ENCODE assay signal across 22 mouse cellular contexts in genomic region chr5:120621846-120622197, GRCm38 (mm10). TPM values are rescaled to one million over a fixed set of nuclear protein-coding genes. Genes with fewer than 3 reads are reported as not detected.
A peak's percentile ranks its signal among the peaks of the same experiment; 100 is the strongest.
DNase-seq lines count a peak whose midpoint lies in the region; ATAC-seq and TF ChIP-seq lines count a peak whose summit lies in the region.
"Had no signal": no experiment of that assay in that cellular context is flagged by ENCODE, and none has a peak within 500 bp of the region (broad histone marks: within the 10 kb centered on the region; RNA-seq: fewer than 3 reads in every experiment).

No protein-coding gene starts in this region.

- H3K36me3 ChIP-seq in hindbrain, postnatal 0 days (ENCODE audit: insufficient read depth, low read length), result peaks cover 57% of the 10 kb centered on the region
- H3K36me3 ChIP-seq in hindbrain, embryonic 12.5 days, result peaks cover 99% of the 10 kb centered on the region
- peaks cover 85% of the 10 kb centered on the region for H3K36me3 ChIP-seq in liver, postnatal 0 days (replicated peaks; ENCODE audit: insufficient read depth, low read length)
- peaks cover 66% of the 10 kb centered on the region for H3K36me3 ChIP-seq in liver, embryonic 11.5 days (ENCODE audit: control insufficient read depth, insufficient read depth, low read length)
- H3K36me3 ChIP-seq in forebrain, embryonic 12.5 days (replicated peaks), result peaks cover 94% of the 10 kb centered on the region

- no peaks in the 10 kb centered on the region for H3K27me3 ChIP-seq in cerebellum, adult 2 months (ENCODE audit: control insufficient read depth, insufficient read depth, low read length)
- H3K27me3 ChIP-seq in hindbrain, postnatal 0 days (ENCODE audit: insufficient read depth, low read length), result no peaks in the 10 kb centered on the region
- H3K27me3 ChIP-seq in hindbrain, embryonic 12.5 days, result no peaks in the 10 kb centered on the region
- H3K27me3 ChIP-seq in liver, postnatal 0 days (ENCODE audit: insufficient read depth, low read length), result no peaks in the 10 kb centered on the region
- H3K27me3 ChIP-seq in liver, embryonic 11.5 days (replicated peaks; ENCODE audit: control insufficient read depth, insufficient read depth, low read length), result no peaks in the 10 kb centered on the region
- no peaks in the 10 kb centered on the region for H3K27me3 ChIP-seq in forebrain, embryonic 12.5 days
- H3K27me3 ChIP-seq: forebrain, embryonic 13.5 days; heart, embryonic 13.5 days; liver, embryonic 12.5 days; lung, embryonic 15.5 days; midbrain, embryonic 12.5 days; stomach, embryonic 15.5 days had no signal

- H3K9me3 ChIP-seq in hindbrain, postnatal 0 days (ENCODE audit: low read length), result no peaks in the 10 kb centered on the region
- no peaks in the 10 kb centered on the region for H3K9me3 ChIP-seq in hindbrain, embryonic 12.5 days (replicated peaks)
- H3K9me3 ChIP-seq in liver, postnatal 0 days (ENCODE audit: low read length), result no peaks in the 10 kb centered on the region
- no peaks in the 10 kb centered on the region for H3K9me3 ChIP-seq in liver, embryonic 11.5 days (ENCODE audit: control insufficient read depth, low read length)
- H3K9me3 ChIP-seq in forebrain, embryonic 12.5 days, result no peaks in the 10 kb centered on the region
- H3K9me3 ChIP-seq: forebrain, embryonic 13.5 days; heart, embryonic 13.5 days; liver, embryonic 12.5 days; lung, embryonic 15.5 days; midbrain, embryonic 12.5 days; stomach, embryonic 15.5 days had no signal

- TF ChIP-seq EP300 in liver, postnatal 0 days (IDR thresholded peaks at IDR 0.05; ENCODE audit: low read depth), result no peak

- H3K27ac ChIP-seq in cerebellum, adult 2 months (ENCODE audit: insufficient read depth, low read length), result no peak overlapping the region
- peak overlapping the region; percentile 15; the same call in 1 of the 2 replicates for H3K27ac ChIP-seq in hindbrain, postnatal 0 days
- H3K27ac ChIP-seq in hindbrain, embryonic 12.5 days, result no peak overlapping the region
- H3K27ac ChIP-seq in liver, postnatal 0 days (ENCODE audit: low read depth), result peak overlapping the region; percentile 77
- no peak overlapping the region for H3K27ac ChIP-seq in liver, embryonic 11.5 days (ENCODE audit: low read depth, low read length)
- H3K27ac ChIP-seq in forebrain, embryonic 12.5 days, result no peak overlapping the region
- H3K27ac ChIP-seq: forebrain, embryonic 13.5 days; heart, embryonic 13.5 days; liver, embryonic 12.5 days; lung, embryonic 15.5 days; macrophage; midbrain, embryonic 12.5 days; stomach, embryonic 15.5 days had no signal

- peaks cover 9% of the 10 kb centered on the region for H3K4me1 ChIP-seq in cerebellum, adult 2 months (ENCODE audit: control insufficient read depth, insufficient read depth, low read length)
- no peaks in the 10 kb centered on the region for H3K4me1 ChIP-seq in hindbrain, postnatal 0 days (ENCODE audit: insufficient read depth, low read length)
- peaks cover 7% of the 10 kb centered on the region; the same call in 1 of the 2 replicates for H3K4me1 ChIP-seq in hindbrain, embryonic 12.5 days
- no peaks in the 10 kb centered on the region for H3K4me1 ChIP-seq in liver, postnatal 0 days (ENCODE audit: insufficient read depth)
- H3K4me1 ChIP-seq in liver, embryonic 11.5 days (replicated peaks; ENCODE audit: control insufficient read depth, insufficient read depth, low read length), result no peaks in the 10 kb centered on the region
- H3K4me1 ChIP-seq in forebrain, embryonic 12.5 days, result no peaks in the 10 kb centered on the region; the same call in 1 of the 2 replicates
- H3K4me1 ChIP-seq: forebrain, embryonic 13.5 days; lung, embryonic 15.5 days; stomach, embryonic 15.5 days had no signal

- ATAC-seq in hindbrain, postnatal 0 days, result no peak
- no peak for ATAC-seq in hindbrain, embryonic 12.5 days (ENCODE audit: low FRiP score)
- no peak for ATAC-seq in liver, postnatal 0 days
- ATAC-seq in liver, embryonic 11.5 days (replicated peaks; ENCODE audit: low FRiP score), result no peak
- ATAC-seq in forebrain, embryonic 12.5 days (ENCODE audit: low FRiP score), result no peak
- ATAC-seq: forebrain, embryonic 13.5 days; intestine, embryonic 16.5 days; liver, embryonic 12.5 days had no signal

- 61% methylated on average over 10 of the region's 10 CpGs for WGBS in cerebellum, adult 2 months
- WGBS in hindbrain, postnatal 0 days, result 65% methylated on average over 10 of the region's 10 CpGs
- WGBS in hindbrain, embryonic 12.5 days, result 93% methylated on average over 10 of the region's 10 CpGs
- WGBS in liver, postnatal 0 days (ENCODE audit: insufficient replicate concordance), result 76% methylated on average over 10 of the region's 10 CpGs
- WGBS in liver, embryonic 11.5 days, result 92% methylated on average over 10 of the region's 10 CpGs
- 92% methylated on average over 10 of the region's 10 CpGs for WGBS in forebrain, embryonic 12.5 days

- peak; percentile 17 for DNase-seq in cerebellum, adult 9-11 months
- DNase-seq in cerebellum, adult 2 months, result no peak
- peak; percentile 53 for DNase-seq in hindbrain, postnatal 0 days (ENCODE audit: low spot score)
- no peak for DNase-seq in liver, postnatal 0 days
- no peak for DNase-seq in liver, embryonic 11.5 days (ENCODE audit: low spot score)
- peak; percentile 53 for DNase-seq in brain, adult 2 months (ENCODE audit: low read depth, low spot score)
- DNase-seq: adrenal gland, adult 8-10 months; cerebellum, adult 8-10 months; heart, postnatal 4 days had no signal

- no peak overlapping the region for H3K4me2 ChIP-seq in hindbrain, postnatal 0 days (ENCODE audit: low read depth, low read length)
- no peak overlapping the region for H3K4me2 ChIP-seq in hindbrain, embryonic 12.5 days (replicated peaks)
- H3K4me2 ChIP-seq in liver, postnatal 0 days (ENCODE audit: low read depth, low read length), result peak overlapping the region; percentile 29; the same call in 1 of the 2 replicates
- no peak overlapping the region for H3K4me2 ChIP-seq in liver, embryonic 11.5 days
- no peak overlapping the region for H3K4me2 ChIP-seq in forebrain, embryonic 12.5 days
- H3K4me2 ChIP-seq: forebrain, embryonic 13.5 days; heart, embryonic 13.5 days; liver, embryonic 12.5 days; lung, embryonic 15.5 days; midbrain, embryonic 12.5 days; stomach, embryonic 15.5 days had no signal

- no peak overlapping the region for H3K9ac ChIP-seq in hindbrain, postnatal 0 days (replicated peaks; ENCODE audit: low read length)
- H3K9ac ChIP-seq in hindbrain, embryonic 12.5 days, result no peak overlapping the region; the same call in 1 of the 2 replicates
- H3K9ac ChIP-seq in liver, postnatal 0 days (replicated peaks), result no peak overlapping the region
- no peak overlapping the region for H3K9ac ChIP-seq in liver, embryonic 11.5 days (ENCODE audit: low read depth, low read length)
- no peak overlapping the region for H3K9ac ChIP-seq in forebrain, embryonic 12.5 days
- H3K9ac ChIP-seq: forebrain, embryonic 13.5 days; heart, embryonic 13.5 days; liver, embryonic 12.5 days; lung, embryonic 15.5 days; midbrain, embryonic 12.5 days; stomach, embryonic 15.5 days had no signal

- no peak for TF ChIP-seq POLR2A in cerebellum, adult 2 months (IDR thresholded peaks at IDR 0.05; ENCODE audit: borderline replicate concordance, insufficient read depth, low read length)

- TF ChIP-seq CTCF in cerebellum, adult 2 months (IDR thresholded peaks at IDR 0.05; ENCODE audit: borderline replicate concordance, insufficient read depth, low read depth, low read length), result no peak
- no peak for TF ChIP-seq CTCF in hindbrain, postnatal 0 days (IDR thresholded peaks at IDR 0.05; ENCODE audit: low read depth)
- no peak for TF ChIP-seq CTCF in liver, postnatal 0 days (IDR thresholded peaks at IDR 0.05; ENCODE audit: low read depth)

- H3K4me3 ChIP-seq in cerebellum, adult 2 months (replicated peaks; ENCODE audit: insufficient read depth, low read depth, low read length), result no peak overlapping the region
- H3K4me3 ChIP-seq in hindbrain, postnatal 0 days (ENCODE audit: low read length), result no peak overlapping the region
- no peak overlapping the region for H3K4me3 ChIP-seq in hindbrain, embryonic 12.5 days
- no peak overlapping the region for H3K4me3 ChIP-seq in liver, postnatal 0 days (ENCODE audit: low read depth, low read length)
- no peak overlapping the region for H3K4me3 ChIP-seq in liver, embryonic 11.5 days (ENCODE audit: low read depth, low read length)
- H3K4me3 ChIP-seq in forebrain, embryonic 12.5 days (replicated peaks), result no peak overlapping the region
- H3K4me3 ChIP-seq: forebrain, embryonic 13.5 days; heart, embryonic 13.5 days; liver, embryonic 12.5 days; lung, embryonic 15.5 days; midbrain, embryonic 12.5 days; myocyte; stomach, embryonic 15.5 days had no signal

RNA-seq across cellular contexts. Expression of gene Ddx54, which starts 9.3 kb away (rescaled TPM):
- polyA plus RNA-seq in cerebellum, adult 2 months (2012; rRNA removed), result 24.1 and 25.4 TPM in 2 replicates
- 37.3 and 40.1 TPM in 2 replicates for total RNA-seq in hindbrain, postnatal 0 days (2014; rRNA removed)
- polyA plus RNA-seq in hindbrain, postnatal 0 days (2015; fragmentation: Nextera tagmentation; extraction: Ambion mirVana), result 30.8 and 31.9 TPM in 2 replicates
- 53.2 and 53.6 TPM in 2 replicates for polyA plus RNA-seq in hindbrain, embryonic 12.5 days (2016; fragmentation: Nextera tagmentation; extraction: Ambion mirVana)
- polyA plus RNA-seq in liver, postnatal 0 days (2015; fragmentation: Nextera tagmentation; extraction: Ambion mirVana), result 14.0 and 15.1 TPM in 2 replicates
- 46.7 and 47.0 TPM in 2 replicates for polyA plus RNA-seq in liver, embryonic 11.5 days (2014; fragmentation: Nextera tagmentation; extraction: Ambion mirVana)
- 50.7 and 52.6 TPM in 2 replicates for polyA plus RNA-seq in forebrain, embryonic 12.5 days (2016; fragmentation: Nextera tagmentation; extraction: Ambion mirVana)

RNA-seq across cellular contexts. Expression of gene Rita1, which starts 9.4 kb away (rescaled TPM):
- 43.7 and 47.3 TPM in 2 replicates for polyA plus RNA-seq in cerebellum, adult 2 months (2012; rRNA removed)
- total RNA-seq in hindbrain, postnatal 0 days (2014; rRNA removed), result 38.0 and 38.6 TPM in 2 replicates
- 30.1 and 30.4 TPM in 2 replicates for polyA plus RNA-seq in hindbrain, postnatal 0 days (2015; fragmentation: Nextera tagmentation; extraction: Ambion mirVana)
- polyA plus RNA-seq in hindbrain, embryonic 12.5 days (2016; fragmentation: Nextera tagmentation; extraction: Ambion mirVana), result 16.8 and 19.2 TPM in 2 replicates
- 3.1 and 3.4 TPM in 2 replicates for polyA plus RNA-seq in liver, postnatal 0 days (2015; fragmentation: Nextera tagmentation; extraction: Ambion mirVana)
- polyA plus RNA-seq in liver, embryonic 11.5 days (2014; fragmentation: Nextera tagmentation; extraction: Ambion mirVana), result 9.0 and 13.1 TPM in 2 replicates
- 13.6 and 16.6 TPM in 2 replicates for polyA plus RNA-seq in forebrain, embryonic 12.5 days (2016; fragmentation: Nextera tagmentation; extraction: Ambion mirVana)

RNA-seq across cellular contexts. Expression of gene Cfap73, which starts 12.2 kb away (rescaled TPM):
- polyA plus RNA-seq in cerebellum, adult 2 months (2012; rRNA removed), result 0.24 and 0.31 TPM in 2 replicates
- total RNA-seq in hindbrain, postnatal 0 days (2014; rRNA removed), result 0.21 and 0.79 TPM in 2 replicates
- polyA plus RNA-seq in hindbrain, postnatal 0 days (2015; fragmentation: Nextera tagmentation; extraction: Ambion mirVana), result 0.26 and 0.86 TPM in 2 replicates
- polyA plus RNA-seq in hindbrain, embryonic 12.5 days (2016; fragmentation: Nextera tagmentation; extraction: Ambion mirVana), result 0.56 and 0.77 TPM in 2 replicates
- polyA plus RNA-seq in liver, postnatal 0 days (2015; fragmentation: Nextera tagmentation; extraction: Ambion mirVana), result not detected in 2 replicates
- polyA plus RNA-seq in liver, embryonic 11.5 days (2014; fragmentation: Nextera tagmentation; extraction: Ambion mirVana), result not detected in 2 replicates
- polyA plus RNA-seq in forebrain, embryonic 12.5 days (2016; fragmentation: Nextera tagmentation; extraction: Ambion mirVana), result 0.28 TPM in 1 of 2 replicates, not detected in the other
- total RNA-seq: gastrocnemius, postnatal 4 days; heart, postnatal 4 days; left cerebral cortex, postnatal 36 days had no signal
- polyA plus RNA-seq: forebrain, embryonic 13.5 days; heart, embryonic 13.5 days; intestine, embryonic 16.5 days; liver, embryonic 12.5 days; macrophage; midbrain, embryonic 12.5 days; myocyte; stomach, embryonic 15.5 days had no signal

RNA-seq across cellular contexts. Expression of gene Rasal1, which starts 26.8 kb away (rescaled TPM):
- polyA plus RNA-seq in cerebellum, adult 2 months (2012; rRNA removed), result 24.7 and 30.5 TPM in 2 replicates
- total RNA-seq in hindbrain, postnatal 0 days (2014; rRNA removed), result 3.9 and 8.2 TPM in 2 replicates
- polyA plus RNA-seq in hindbrain, postnatal 0 days (2015; fragmentation: Nextera tagmentation; extraction: Ambion mirVana), result 3.2 and 4.7 TPM in 2 replicates
- 0.06 and 0.38 TPM in 2 replicates for polyA plus RNA-seq in hindbrain, embryonic 12.5 days (2016; fragmentation: Nextera tagmentation; extraction: Ambion mirVana)
- polyA plus RNA-seq in liver, postnatal 0 days (2015; fragmentation: Nextera tagmentation; extraction: Ambion mirVana), result 0.20 and 0.36 TPM in 2 replicates
- polyA plus RNA-seq in liver, embryonic 11.5 days (2014; fragmentation: Nextera tagmentation; extraction: Ambion mirVana), result 0.25 and 0.32 TPM in 2 replicates
- polyA plus RNA-seq in forebrain, embryonic 12.5 days (2016; fragmentation: Nextera tagmentation; extraction: Ambion mirVana), result 0.17 and 0.20 TPM in 2 replicates
- total RNA-seq: gastrocnemius, postnatal 4 days had no signal
- polyA plus RNA-seq: macrophage; midbrain, embryonic 12.5 days had no signal

RNA-seq across cellular contexts. Expression of gene Iqcd, which starts 33.0 kb away (rescaled TPM):
- 1.8 and 2.0 TPM in 2 replicates for polyA plus RNA-seq in cerebellum, adult 2 months (2012; rRNA removed)
- total RNA-seq in hindbrain, postnatal 0 days (2014; rRNA removed), result 0.63 and 1.9 TPM in 2 replicates
- polyA plus RNA-seq in hindbrain, postnatal 0 days (2015; fragmentation: Nextera tagmentation; extraction: Ambion mirVana), result 1.8 and 2.0 TPM in 2 replicates
- 1.9 and 2.5 TPM in 2 replicates for polyA plus RNA-seq in hindbrain, embryonic 12.5 days (2016; fragmentation: Nextera tagmentation; extraction: Ambion mirVana)
- polyA plus RNA-seq in liver, postnatal 0 days (2015; fragmentation: Nextera tagmentation; extraction: Ambion mirVana), result 0.75 and 0.84 TPM in 2 replicates
- polyA plus RNA-seq in liver, embryonic 11.5 days (2014; fragmentation: Nextera tagmentation; extraction: Ambion mirVana), result 1.3 and 1.5 TPM in 2 replicates
- polyA plus RNA-seq in forebrain, embryonic 12.5 days (2016; fragmentation: Nextera tagmentation; extraction: Ambion mirVana), result 1.3 and 1.4 TPM in 2 replicates
- total RNA-seq: heart, postnatal 4 days had no signal

Comparison
In these comparisons a context has a peak if more than half of its experiments do, and no peak if none do; other contexts are left out.
1. DNase-seq: peak in cerebellum, adult 9-11 months (single experiment), hindbrain, postnatal 0 days (single experiment) and brain, adult 2 months (single experiment); none in cerebellum, adult 2 months (0 of 2), liver, postnatal 0 days (single experiment) and liver, embryonic 11.5 days (single experiment).
2. H3K27ac ChIP-seq: peak in hindbrain, postnatal 0 days (single experiment) and liver, postnatal 0 days (single experiment); none in cerebellum, adult 2 months (single experiment), hindbrain, embryonic 12.5 days (single experiment), liver, embryonic 11.5 days (single experiment) and forebrain, embryonic 12.5 days (single experiment).